Mouse (Mus musculus) kidney, postnatal 0 days (tissue): Measurements from ENCODE around the gene Phtf1. TPM values are rescaled to one million over a fixed set of nuclear protein-coding genes. Genes with fewer than 3 reads are reported as not detected.
A peak's percentile ranks its signal among the peaks of the same experiment; 100 is the strongest.

ENCODE experiments used
- ATAC-seq: fragments of 200-750 bp; cut with Nextera tagmentation; replicated peaks from 2 replicates; pipeline ENCODE4 v1.8.0; 2017; ENCODE audit warnings: low read depth, moderate number of reproducible peaks, moderate TSS enrichment, moderate library complexity; ENCODE audit not compliant: low FRiP score
- DNase-seq: peaks from one replicate; pipeline ENCODE4 v3.0.0-alpha.2; 2016; ENCODE audit warnings: low spot score
- H3K27ac ChIP-seq: fragments of 300-500 bp; sonication (generic); 2 replicates; pipeline ENCODE4 v1.5.1; 2014; ENCODE audit warnings: mild to moderate bottlenecking
- H3K27me3 ChIP-seq: fragments of 300-500 bp; sonication (generic); 2 replicates; pipeline ENCODE4 v1.6.1; 2014; ENCODE audit warnings: low read length, mixed read lengths; ENCODE audit not compliant: insufficient read depth
- H3K36me3 ChIP-seq: fragments of 300-500 bp; sonication (generic); 2 replicates; pipeline ENCODE4 v1.6.1; 2014; ENCODE audit warnings: low read length, mixed read lengths; ENCODE audit not compliant: insufficient read depth
- H3K4me1 ChIP-seq: fragments of 300-500 bp; sonication (generic); replicated peaks from 2 replicates; pipeline ENCODE4 v1.6.1; 2014; ENCODE audit warnings: antibody characterized with exemption, low read length, mixed read lengths; ENCODE audit not compliant: insufficient read depth
- H3K4me2 ChIP-seq: fragments of 300-500 bp; sonication (generic); 2 replicates; pipeline ENCODE4 v1.6.1; 2014; ENCODE audit warnings: mild to moderate bottlenecking, low read length, moderate library complexity, mixed read lengths
- H3K4me3 ChIP-seq: fragments of 300-500 bp; sonication (generic); replicated peaks from 2 replicates; pipeline ENCODE4 v1.5.1; 2014; ENCODE audit warnings: low read depth, low read length
- H3K9ac ChIP-seq: fragments of 300-500 bp; sonication (generic); 2 replicates; pipeline ENCODE4 v1.6.1; 2014; ENCODE audit warnings: low read depth, low read length
- H3K9me3 ChIP-seq: fragments of 300-500 bp; sonication (generic); replicated peaks from 2 replicates; pipeline ENCODE4 v1.6.1; 2016; ENCODE audit warnings: low read length, inconsistent platforms, mixed read lengths
- CTCF ChIP-seq: IDR thresholded peaks from 2 replicates; pipeline ENCODE4 v1.5.1; 2016; ENCODE audit warnings: antibody characterized with exemption, low read depth, mild to moderate bottlenecking, moderate library complexity
- whole genome bisulfite sequencing: fragments of 180-500 bp; shearing (Covaris S2); extraction: QIAGEN DNeasy Blood & Tissue Kit; methylation state at CpG from one replicate; pipeline ENCODE4 v1.1.7; 2014; 5-methylcytosine and 5-hydroxymethylcytosine counted together
- polyA plus RNA-seq: library from polyadenylated mRNA; unstranded; fragments of >200 nt; fragmentation: Nextera tagmentation; extraction: Ambion mirVana; gene quantifications from 2 replicates; pipeline ENCODE4 v1.2.1, GENCODE M21; 2015

Phtf1 gene
- polyA plus RNA-seq, 1 experiment from 2014 or later: 21.8 TPM

GRCm38 (mm10) chr3:104009924-104010662 lies 42.2 kb downstream of the Phtf1 start:
- Histone ChIP-seq H3K9me3 (no peaks in the 10 kb centered on the region), H3K9ac (no peak overlapping the region), H3K4me3 (no peak overlapping the region), H3K36me3 (peaks cover 29% of the 10 kb centered on the region), H3K4me2 (no peak overlapping the region), H3K4me1 (no peaks in the 10 kb centered on the region), H3K27ac (no peak overlapping the region), H3K27me3 (no peaks in the 10 kb centered on the region)
- 91% methylated on average over 5 of the region's 5 CpGs for WGBS
- DNase-seq (no peak), ATAC-seq (no peak)
- TF ChIP-seq CTCF: peak; percentile 28; the same call in 1 of the 2 replicates

GRCm38 (mm10) chr3:104011972-104012371 lies 44.1 kb downstream of the Phtf1 start:
- TF ChIP-seq CTCF: no peak
- peaks cover 35% of the 10 kb centered on the region for H3K36me3 ChIP-seq
- no peaks in the 10 kb centered on the region for H3K9me3 ChIP-seq
- no peak overlapping the region for H3K9ac ChIP-seq
- H3K27me3 ChIP-seq: no peaks in the 10 kb centered on the region
- no peak overlapping the region for H3K4me2 ChIP-seq
- no peak overlapping the region for H3K4me3 ChIP-seq
- no peaks in the 10 kb centered on the region for H3K4me1 ChIP-seq
- H3K27ac ChIP-seq: no peak overlapping the region
- WGBS: 89% methylated on average over 2 of the region's 2 CpGs
- ATAC-seq (no peak), DNase-seq (no peak)

- no peaks in the 10 kb centered on the region for H3K27me3 ChIP-seq
- ATAC-seq (no peak), DNase-seq (no peak)
- H3K4me3 ChIP-seq: no peak overlapping the region
- 94% methylated on average over 3 of the region's 3 CpGs for WGBS
- H3K4me2 ChIP-seq: no peak overlapping the region
- no peak for TF ChIP-seq CTCF
- H3K9me3 ChIP-seq: no peaks in the 10 kb centered on the region
- H3K27ac ChIP-seq: no peak overlapping the region
- H3K4me1 ChIP-seq: no peaks in the 10 kb centered on the region
- peaks cover 45% of the 10 kb centered on the region for H3K36me3 ChIP-seq
- no peak overlapping the region for H3K9ac ChIP-seq
Observed at GRCm38 (mm10) chr3:104017931-104018330, 50.0 kb downstream of the Phtf1 start.

DNA sequence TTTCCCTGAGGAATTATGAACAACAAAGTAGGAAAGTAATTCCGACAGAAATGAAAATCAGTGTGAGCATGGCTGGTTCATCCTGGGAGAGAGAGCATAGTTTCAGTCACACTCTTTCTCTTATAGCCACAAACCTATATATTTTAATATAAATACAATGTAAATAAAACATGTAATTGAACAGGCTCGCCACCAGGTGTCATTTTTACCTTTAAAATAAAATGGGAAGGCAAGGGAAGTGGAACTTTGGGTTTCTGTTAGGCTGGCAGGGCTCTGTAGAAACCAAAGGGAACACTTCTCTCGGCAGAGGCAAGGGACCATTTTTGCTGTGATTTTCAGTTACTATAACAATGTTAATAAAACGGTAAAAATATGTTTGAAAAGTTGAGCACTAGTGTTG lies 51.5 kb downstream of the Phtf1 start:
- no peak for ATAC-seq
- peak; percentile 67 for TF ChIP-seq CTCF
- no peak overlapping the region for H3K4me3 ChIP-seq
- H3K27ac ChIP-seq: no peak overlapping the region
- no peaks in the 10 kb centered on the region for H3K27me3 ChIP-seq
- no peak overlapping the region for H3K4me2 ChIP-seq
- 66% methylated on average over 4 of the region's 4 CpGs for WGBS
- peaks cover 45% of the 10 kb centered on the region for H3K36me3 ChIP-seq
- H3K9me3 ChIP-seq: no peaks in the 10 kb centered on the region
- H3K9ac ChIP-seq: no peak overlapping the region
- H3K4me1 ChIP-seq: no peaks in the 10 kb centered on the region
- DNase-seq: peak; percentile 69

DNA sequence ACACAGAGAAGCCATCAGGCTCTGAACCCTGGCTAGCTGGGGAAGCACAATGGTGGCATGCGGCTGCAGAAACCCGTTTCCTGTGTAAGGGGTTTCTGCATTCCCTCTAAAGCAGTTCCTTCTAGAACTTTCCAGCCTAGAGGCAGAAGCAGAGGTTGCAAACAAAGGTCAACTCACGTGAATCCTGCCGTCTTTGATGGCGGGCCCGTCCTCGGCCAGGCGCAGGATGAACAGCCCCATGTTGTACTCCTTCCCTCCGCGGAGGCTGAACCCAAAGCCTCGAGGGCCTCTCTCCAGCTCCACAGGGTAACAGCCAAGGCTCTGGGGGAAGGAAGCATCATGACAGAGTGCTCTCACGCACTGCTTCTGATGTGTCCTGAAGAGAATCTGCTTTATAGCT lies 52.2 kb downstream of the Phtf1 start:
- Histone ChIP-seq H3K27me3 (no peaks in the 10 kb centered on the region), H3K36me3 (peaks cover 38% of the 10 kb centered on the region), H3K4me2 (no peak overlapping the region), H3K9me3 (no peaks in the 10 kb centered on the region), H3K4me3 (no peak overlapping the region), H3K27ac (no peak overlapping the region), H3K4me1 (no peaks in the 10 kb centered on the region), H3K9ac (no peak overlapping the region)
- no peak for TF ChIP-seq CTCF
- DNase-seq (no peak), ATAC-seq (no peak)
- 85% methylated on average over 12 of the region's 12 CpGs for WGBS

DNA sequence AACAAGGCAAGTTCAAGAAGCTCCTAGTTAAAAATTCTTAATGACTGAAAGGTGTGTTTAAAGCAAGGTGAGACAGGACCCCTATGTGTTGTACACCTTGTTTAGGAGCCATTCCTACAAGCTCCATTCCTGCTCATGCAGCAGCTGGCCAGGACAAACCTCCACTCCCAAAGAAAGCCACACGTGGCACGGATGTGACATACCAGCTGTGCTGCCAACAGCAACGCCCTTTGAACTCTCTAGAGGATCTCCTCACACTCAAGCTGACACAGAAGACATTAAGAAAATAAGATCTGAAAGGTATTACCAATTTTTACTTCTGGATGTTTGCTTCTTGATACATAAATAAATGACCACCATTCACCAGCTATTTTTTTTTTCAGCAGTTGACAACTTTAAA lies 59.0 kb downstream of the Phtf1 start:
- 30% methylated on average over 3 of the region's 3 CpGs for WGBS
- Histone ChIP-seq H3K9me3 (no peaks in the 10 kb centered on the region), H3K4me1 (no peaks in the 10 kb centered on the region), H3K4me3 (no peak overlapping the region), H3K27ac (no peak overlapping the region), H3K4me2 (no peak overlapping the region), H3K27me3 (no peaks in the 10 kb centered on the region), H3K9ac (no peak overlapping the region), H3K36me3 (peaks cover 6% of the 10 kb centered on the region)
- DNase-seq: peak; percentile 49
- TF ChIP-seq CTCF: no peak
- ATAC-seq: no peak; the same call in 1 of the 2 replicates

DNA sequence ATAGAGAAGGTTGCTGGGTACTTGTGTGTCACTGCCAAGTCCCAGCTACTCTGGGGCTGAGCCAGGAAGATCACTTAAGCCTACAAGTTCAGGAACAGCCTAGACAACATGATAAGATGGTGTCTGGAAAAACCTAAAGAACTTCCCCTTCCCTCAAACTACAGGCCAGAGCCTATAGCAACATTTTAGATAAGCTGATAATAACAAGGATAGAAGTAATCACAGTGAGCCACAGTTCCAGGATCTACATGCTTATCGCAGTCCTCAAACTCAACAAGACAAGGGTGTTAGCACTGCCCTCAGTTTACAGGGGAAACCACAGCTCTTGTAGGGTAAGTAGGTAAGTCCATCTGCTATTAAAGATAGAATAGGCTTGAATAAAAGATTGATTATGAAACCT lies 64.2 kb downstream of the Phtf1 start:
- Histone ChIP-seq H3K27ac (no peak overlapping the region), H3K4me3 (no peak overlapping the region), H3K9ac (no peak overlapping the region), H3K9me3 (no peaks in the 10 kb centered on the region), H3K4me1 (no peaks in the 10 kb centered on the region), H3K27me3 (no peaks in the 10 kb centered on the region), H3K4me2 (no peak overlapping the region), H3K36me3 (no peaks in the 10 kb centered on the region)
- 100% methylated on average over 1 of the region's 1 CpGs for WGBS
- DNase-seq: no peak
- ATAC-seq: no peak
- TF ChIP-seq CTCF: no peak
